Mouse (Mus musculus) heart, postnatal 10 days (tissue): ENCODE measurements around the gene Scrg1. TPM values are rescaled to one million over a fixed set of nuclear protein-coding genes. Genes with fewer than 3 reads are reported as not detected.
"Not testable (repeated sequence)": the region's sequence is repeated elsewhere in the genome, so short reads cannot be mapped to it uniquely, and the experiment has no call there.

ENCODE experiments used
- DNase-seq, 2 experiments: peaks; one replicate each; pipeline ENCODE4 v3.0.0; 2021
- intact Hi-C: fragments of 180-260 bp; cut with DNase I; formaldehyde crosslinking; loops from one replicate; pipeline ENCODE4 v1.15.1; 2025
- total RNA-seq, 2 experiments: library from RNA; stranded (reverse); gene quantifications; 2 replicates each; pipeline ENCODE4 v1.2.3; 2021

Scrg1 gene
- total RNA-seq, 2 experiments from 2014 or later = not detected

DNA sequence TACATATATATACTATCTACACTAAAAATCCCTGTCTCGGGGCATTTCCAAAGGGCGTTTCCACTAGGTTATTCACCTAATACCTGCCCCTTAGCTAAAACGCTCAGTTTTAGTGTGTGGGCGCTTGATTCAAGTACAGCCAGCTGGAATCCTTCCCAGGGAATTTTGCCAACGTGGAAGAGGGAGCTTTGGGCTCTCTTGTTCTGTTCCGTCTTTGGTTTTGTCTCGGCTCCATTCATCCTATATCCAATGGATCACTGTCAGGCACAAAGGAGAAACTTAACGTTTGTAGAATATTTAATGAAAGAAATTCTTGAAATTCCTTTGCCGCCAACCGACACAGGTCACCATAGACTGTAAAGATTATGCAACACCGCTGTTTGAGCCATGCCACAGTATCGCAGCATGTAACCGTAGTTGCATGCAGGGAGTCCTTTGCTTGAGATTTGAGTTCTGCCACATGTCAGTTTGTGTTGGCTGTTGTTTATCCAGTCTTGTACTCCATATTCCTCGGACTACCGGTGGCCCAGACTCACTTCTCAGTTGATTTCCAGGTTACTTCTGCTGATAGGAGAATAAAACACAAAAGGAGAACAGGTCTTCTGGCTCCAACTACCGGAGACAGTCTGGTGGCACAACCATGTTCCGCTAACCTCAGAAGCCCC lies 43.3 kb downstream of the Scrg1 start:
- peak; percentile 67 to 76 for DNase-seq
- intact Hi-C loops = no loop called here

- DNase-seq = peak; percentile 60 to 66
- intact Hi-C loops = no loop called here
These were observed 47.9 kb downstream of the Scrg1 start for GRCm38 (mm10) chr8:57503641-57504040.

- intact Hi-C loops = loop anchor here (5.0 kb wide), 1 partner anchor 163 kb away; no protein-coding TSS in a partner anchor
- not testable (repeated sequence) for DNase-seq
These were observed 49.8 kb downstream of the Scrg1 start for GRCm38 (mm10) chr8:57505500-57505899.

DNA sequence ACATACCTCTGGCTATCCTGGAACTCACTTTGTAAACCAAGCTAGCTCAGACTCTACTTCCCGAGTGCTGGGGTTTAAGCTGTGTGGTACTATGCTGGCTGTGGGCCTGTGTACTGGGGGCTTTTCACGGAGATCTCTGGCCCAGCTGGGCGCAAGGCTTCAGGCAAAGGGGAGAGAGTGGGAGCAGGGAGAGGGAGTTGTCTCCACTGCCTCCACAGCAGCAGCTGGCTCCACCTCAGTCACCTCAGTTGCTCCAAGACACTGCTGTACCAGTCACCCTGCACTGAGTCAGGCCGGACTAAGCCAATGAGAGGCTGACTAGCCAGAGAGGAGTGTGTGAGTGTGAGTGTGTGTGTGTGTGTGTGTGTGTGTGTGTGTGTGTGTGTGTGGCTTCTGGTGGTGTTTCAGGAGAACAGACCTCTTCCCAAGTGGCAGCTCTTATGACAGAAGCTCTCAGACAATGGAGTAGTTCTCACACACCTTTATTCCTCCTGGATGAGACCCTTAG lies 51.9 kb downstream of the Scrg1 start:
- intact Hi-C loops = loop anchor here (5.0 kb wide), 1 partner anchor 165 kb away; no protein-coding TSS in a partner anchor
- no peak for DNase-seq

DNA sequence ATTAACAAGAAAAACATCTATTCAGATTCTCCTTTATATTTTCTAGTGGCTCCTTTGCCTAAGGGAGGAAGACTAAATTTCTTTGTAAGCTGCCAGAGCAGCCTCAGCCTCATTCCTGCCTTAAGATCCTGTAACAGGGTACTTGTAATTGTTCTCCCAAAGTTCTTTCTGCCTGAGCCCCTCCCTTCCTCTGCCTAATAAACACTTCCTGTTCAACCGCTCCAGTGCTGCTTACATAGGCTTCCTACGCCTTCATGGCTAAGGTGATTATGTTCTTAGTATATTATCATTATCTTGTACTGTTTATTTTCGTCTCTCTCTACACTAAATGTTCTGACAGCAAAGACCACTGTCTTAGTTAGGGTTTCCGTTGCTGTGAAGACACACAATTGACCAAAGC lies 52.9 kb downstream of the Scrg1 start:
- DNase-seq = no peak
- intact Hi-C loops = loop anchor here (5.0 kb wide), 1 partner anchor 166 kb away; no protein-coding TSS in a partner anchor

DNA sequence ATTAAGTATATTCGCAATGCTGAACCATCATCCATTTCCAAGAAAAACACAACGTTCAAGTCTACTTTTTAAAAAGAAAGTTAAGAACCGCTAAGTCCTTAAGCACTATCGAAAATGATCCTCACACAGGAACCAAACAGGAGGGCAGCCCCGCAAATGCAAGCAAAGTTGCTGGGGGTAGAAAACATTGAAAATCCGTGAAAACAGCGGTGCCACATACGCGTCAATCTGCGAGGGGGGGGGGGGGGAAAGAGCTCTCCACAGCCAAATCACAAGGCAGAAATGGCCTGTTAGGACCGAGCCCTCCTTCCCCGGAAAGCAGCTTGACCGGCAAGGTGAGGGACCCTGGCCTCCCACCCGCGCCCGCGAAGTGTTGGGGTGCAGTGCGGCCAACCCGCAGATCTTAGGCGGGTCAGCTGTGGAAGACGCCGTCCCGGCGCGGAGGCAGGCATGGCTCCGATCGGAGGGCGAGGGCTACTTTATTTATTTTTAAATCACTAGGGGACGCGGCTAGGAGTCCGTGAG lies 55.1 kb downstream of the Scrg1 start:
- no peak for DNase-seq
- intact Hi-C loops = loop anchor here (1.0 to 5.0 kb wide), 2 partner anchors 24 to 79 kb away; partner anchors contain the start of gene Sap30

DNA sequence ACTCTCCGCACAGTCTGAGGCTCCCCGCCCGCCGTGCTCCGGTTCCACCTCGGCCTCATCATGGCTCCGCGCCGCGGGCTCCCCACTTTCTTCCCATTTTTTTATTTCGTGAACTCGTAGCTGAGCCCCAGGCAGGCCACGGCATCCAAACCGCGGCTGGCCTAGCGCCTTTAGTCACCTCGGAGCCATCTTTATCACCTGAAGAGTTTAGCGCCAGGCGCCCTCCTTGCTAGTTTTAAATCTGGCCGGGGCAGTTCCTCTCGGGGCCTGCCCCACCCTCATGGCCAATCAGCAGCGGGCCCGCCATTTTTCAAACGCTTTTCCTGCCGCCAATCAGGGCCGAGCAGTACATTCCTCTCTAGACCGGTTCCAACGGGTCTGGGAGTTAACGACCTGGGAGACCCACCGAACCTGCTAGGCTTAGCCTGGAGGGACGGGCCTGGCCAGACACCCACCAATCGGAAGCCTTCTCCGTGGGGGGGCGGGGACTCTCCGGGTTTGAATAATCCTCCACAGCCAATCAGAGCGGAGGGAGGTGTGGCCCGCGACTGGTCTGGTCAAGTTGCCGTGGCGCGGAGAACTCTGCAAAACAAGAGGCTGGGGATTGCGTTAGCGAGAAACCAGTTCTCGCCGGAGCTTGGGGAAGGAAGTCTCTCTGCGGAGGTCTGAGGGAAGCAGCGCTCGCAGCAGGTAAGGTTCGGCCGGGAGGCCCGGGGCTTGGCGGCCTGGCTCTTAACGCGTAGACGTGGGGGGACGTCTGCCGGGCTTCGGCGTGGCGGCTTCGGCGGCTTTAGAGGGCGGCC lies 55.8 kb downstream of the Scrg1 start, which contains the start of gene Hmgb2:
Hmgb2 (plus strand) TSS at position 592 of the 803 bp plus-strand sequence.
- peak; percentile 100 for DNase-seq
- intact Hi-C loops = loop anchor here (1.0 to 5.0 kb wide), 3 partner anchors 19 to 79 kb away; partner anchors contain the start of gene Sap30

GRCm38 (mm10) chr8:57512141-57513056 lies 56.7 kb downstream of the Scrg1 start:
- intact Hi-C loops = loop anchor here (2.0 to 5.0 kb wide), 2 partner anchors 18 to 80 kb away; no protein-coding TSS in a partner anchor
- peak; percentile 42 to 45 for DNase-seq

- DNase-seq = not testable (repeated sequence)
- intact Hi-C loops = loop anchor here (2.0 to 5.0 kb wide), 2 partner anchors 18 to 81 kb away; no protein-coding TSS in a partner anchor
These were observed 57.5 kb downstream of the Scrg1 start for GRCm38 (mm10) chr8:57513178-57513661.

DNA sequence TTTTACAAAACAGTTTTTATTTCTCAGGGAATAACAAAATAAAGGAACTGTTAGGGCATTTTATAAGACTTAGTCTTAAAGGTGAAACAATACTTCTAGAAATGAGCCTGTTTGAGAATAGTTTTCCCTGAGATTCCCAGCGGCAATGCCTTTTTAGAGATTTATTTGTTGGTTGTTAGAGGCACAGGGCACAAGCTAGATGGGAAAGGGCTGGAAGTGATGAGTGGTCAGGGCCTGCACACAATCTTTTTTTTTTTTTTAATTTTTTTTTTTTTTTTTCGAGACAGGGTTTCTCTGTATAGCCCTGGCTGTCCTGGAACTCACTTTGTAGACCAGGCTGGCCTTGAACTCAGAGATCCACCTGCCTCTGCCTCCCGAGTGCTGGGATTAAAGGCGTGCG lies 61.0 kb downstream of the Scrg1 start:
- DNase-seq, intact Hi-C loops: not testable (repeated sequence)

GRCm38 (mm10) chr8:57517723-57518122 lies 62.0 kb downstream of the Scrg1 start:
- DNase-seq = no peak
- intact Hi-C loops = no loop called here

DNA sequence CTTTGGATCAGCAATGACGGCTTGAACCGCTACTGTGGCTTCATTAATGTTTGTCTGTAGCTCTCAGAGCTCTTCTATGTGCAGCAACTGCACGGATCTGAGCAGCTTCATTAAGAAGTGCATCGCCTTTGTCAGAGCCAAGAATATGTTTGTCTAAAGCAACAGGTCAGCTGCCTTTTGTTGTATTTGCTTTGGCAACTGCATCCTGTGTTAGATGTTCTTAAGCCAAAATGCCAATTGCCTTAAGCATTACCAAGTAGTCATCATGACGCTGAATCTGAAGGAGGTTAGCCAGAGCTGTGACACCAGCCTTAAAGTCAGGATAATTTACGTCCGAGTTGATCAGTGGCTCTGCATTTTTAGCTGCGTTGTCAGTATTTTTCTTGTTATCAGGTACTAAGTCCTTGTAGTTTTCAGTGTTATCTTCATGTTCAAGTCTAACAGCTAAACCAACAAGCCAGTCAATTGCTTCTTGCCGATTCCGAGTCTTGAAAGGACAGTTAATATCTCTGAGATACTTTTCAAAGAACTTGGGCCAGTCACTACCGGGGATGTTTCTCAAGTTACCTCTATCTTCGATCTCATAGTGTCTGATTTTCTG lies 64.6 kb downstream of the Scrg1 start:
- intact Hi-C loops = loop anchor here (10.0 kb wide), 1 partner anchor 635 kb away; no protein-coding TSS in a partner anchor
- no peak for DNase-seq

Other genes with a start within 250 kb of the Scrg1 start
- 10 to 100 TPM; 52.5 to 58.9 TPM for gene Hand2, start 134.9 kb upstream of the Scrg1 start, total RNA-seq
- gene Sap30, start 31.9 kb downstream of the Scrg1 start, total RNA-seq = 10 to 100 TPM; 17.8 to 21.1 TPM
- gene Hmgb2, start 56.0 kb downstream of the Scrg1 start, total RNA-seq = 10 to 100 TPM; 66.0 to 67.2 TPM
- 1 to 10 TPM; 5.7 to 6.5 TPM for gene Galnt7, start 197.1 kb downstream of the Scrg1 start, total RNA-seq